Mouse (Mus musculus): ENCODE results near the gene Wdr18. TPM values are rescaled to one million over a fixed set of nuclear protein-coding genes. Genes with fewer than 3 reads are reported as not detected.

Gene Wdr18
- total RNA-seq, 2 experiments from 2014 or later, result 51.7 to 55.8 TPM

- no peak for DNase-seq
- intact Hi-C loops (cut with DNase I), result no loop called here
These were observed 14.7 kb downstream of the Wdr18 start for GRCm38 (mm10) chr10:79974668-79975067.

- intact Hi-C loops (cut with DNase I), result no loop called here
- no peak for DNase-seq
These were observed 16.2 kb downstream of the Wdr18 start for GRCm38 (mm10) chr10:79976071-79976721.

- intact Hi-C loops (cut with DNase I), result no loop called here
- DNase-seq, result no peak
These were observed 16.8 kb downstream of the Wdr18 start for GRCm38 (mm10) chr10:79976722-79977107.

GRCm38 (mm10) chr10:79977324-79977723 is 17.4 kb downstream of the Wdr18 start:
- no peak for DNase-seq
- intact Hi-C loops (cut with DNase I), result no loop called here

- no peak for DNase-seq
- intact Hi-C loops (cut with DNase I), result no loop called here
These were observed 18.1 kb downstream of the Wdr18 start for GRCm38 (mm10) chr10:79978061-79978460.

GRCm38 (mm10) chr10:79979401-79980155 is 19.6 kb downstream of the Wdr18 start:
- intact Hi-C loops (cut with DNase I), result loop anchor here (10.0 kb wide), 1 partner anchor 135 kb away; the partner anchor contains the start of gene Stk11
- DNase-seq, result no peak

- intact Hi-C loops (cut with DNase I), result loop anchor here (10.0 kb wide), 1 partner anchor 132 kb away; the partner anchor contains the start of gene Stk11
- DNase-seq, result no peak
These were observed 23.3 kb downstream of the Wdr18 start for GRCm38 (mm10) chr10:79983205-79983604.

- peak; percentile 59 for DNase-seq
- intact Hi-C loops (cut with DNase I), result loop anchor here (10.0 kb wide), 1 partner anchor 131 kb away; the partner anchor contains the start of gene Stk11
These were observed 23.7 kb downstream of the Wdr18 start for GRCm38 (mm10) chr10:79983670-79984069.

- intact Hi-C loops (cut with DNase I), result loop anchor here (10.0 kb wide), 1 partner anchor 130 kb away; the partner anchor contains the start of gene Stk11
- DNase-seq, result peak; percentile 87
These were observed 24.4 kb downstream of the Wdr18 start, which contains the start of gene Tmem259 for GRCm38 (mm10) chr10:79984195-79984816. TSS of gene Tmem259 (minus strand) at chr10:79984330.

GRCm38 (mm10) chr10:79984871-79985270 is 24.9 kb downstream of the Wdr18 start:
- intact Hi-C loops (cut with DNase I), result loop anchor here (10.0 kb wide), 1 partner anchor 130 kb away; the partner anchor contains the start of gene Stk11
- peak; percentile 97 for DNase-seq

- peak; percentile 52 for DNase-seq
- intact Hi-C loops (cut with DNase I), result loop anchor here (10.0 kb wide), 1 partner anchor 129 kb away; the partner anchor contains the start of gene Stk11
These were observed 25.6 kb downstream of the Wdr18 start for GRCm38 (mm10) chr10:79985334-79986231.

GRCm38 (mm10) chr10:79986232-79986878 is 26.4 kb downstream of the Wdr18 start:
- intact Hi-C loops (cut with DNase I), result loop anchor here (10.0 kb wide), 1 partner anchor 128 kb away; the partner anchor contains the start of gene Stk11
- no peak for DNase-seq

GRCm38 (mm10) chr10:79986963-79987362 is 27.0 kb downstream of the Wdr18 start:
- DNase-seq, result peak; percentile 91
- intact Hi-C loops (cut with DNase I), result loop anchor here (10.0 kb wide), 1 partner anchor 128 kb away; the partner anchor contains the start of gene Stk11

- DNase-seq, result no peak
- intact Hi-C loops (cut with DNase I), result loop anchor here (10.0 kb wide), 1 partner anchor 127 kb away; the partner anchor contains the start of gene Stk11
These were observed 28.0 kb downstream of the Wdr18 start for GRCm38 (mm10) chr10:79987771-79988505.

GRCm38 (mm10) chr10:79988506-79989271 is 28.7 kb downstream of the Wdr18 start, which contains the start of gene Cnn2:
TSS of gene Cnn2 (plus strand) at chr10:79988584.
- DNase-seq, result no peak
- intact Hi-C loops (cut with DNase I), result loop anchor here (10.0 kb wide), 1 partner anchor 126 kb away; the partner anchor contains the start of gene Stk11

GRCm38 (mm10) chr10:79989272-79989786 is 29.4 kb downstream of the Wdr18 start:
- intact Hi-C loops (cut with DNase I), result loop anchor here (10.0 kb wide), 1 partner anchor 125 kb away; the partner anchor contains the start of gene Stk11
- DNase-seq, result no peak

- no peak for DNase-seq
- intact Hi-C loops (cut with DNase I), result loop anchor here (5.0 to 10.0 kb wide), 2 partner anchors 47 to 125 kb away; partner anchors contain the start of genes Polr2e and Stk11
These were observed 29.9 kb downstream of the Wdr18 start for GRCm38 (mm10) chr10:79989870-79990269.
